Mouse (Mus musculus) v-Abl transformed pro-B cells (cell line): ENCODE measurements at regions not wholly inside any gene's neighbourhood (a gene's known extent, or its start where the extent isn't known, plus 50 kb on each side); places are given as distances from the start of the nearest gene placed in this dataset.

Experiments
- in situ Hi-C, 2 experiments: fragments of 400-800 bp; cut with MboI; formaldehyde crosslinking; loops; one replicate each; pipeline ENCODE4 v1.15.1; 2025; ENCODE audit not compliant: unreplicated experiment in 2 of 2

DNA sequence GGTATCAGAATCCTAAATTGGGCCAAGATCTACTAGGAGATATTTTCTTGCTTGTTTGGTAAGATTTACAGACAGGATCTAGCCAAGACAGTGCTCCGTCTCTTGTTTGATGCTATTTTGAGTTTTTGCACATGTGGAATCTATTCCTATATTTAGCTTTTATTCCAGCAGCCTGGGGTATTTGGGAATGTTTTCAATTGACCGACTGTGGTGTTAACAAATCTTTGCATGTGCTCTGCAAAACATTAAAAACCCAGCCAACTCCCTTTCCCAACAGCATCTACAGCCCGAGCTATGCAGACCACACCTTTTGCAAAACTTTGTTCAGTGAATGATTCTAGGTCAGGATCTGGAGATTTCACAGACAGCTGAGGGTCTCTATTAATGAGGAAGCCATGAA is 317.7 kb upstream of the Gm10131 start:
- in situ Hi-C loops: no loop called here

GRCm38 (mm10) chr8:34401571-34401970 is 290.0 kb upstream of the Gm10131 start:
- in situ Hi-C loops: no loop called here

DNA sequence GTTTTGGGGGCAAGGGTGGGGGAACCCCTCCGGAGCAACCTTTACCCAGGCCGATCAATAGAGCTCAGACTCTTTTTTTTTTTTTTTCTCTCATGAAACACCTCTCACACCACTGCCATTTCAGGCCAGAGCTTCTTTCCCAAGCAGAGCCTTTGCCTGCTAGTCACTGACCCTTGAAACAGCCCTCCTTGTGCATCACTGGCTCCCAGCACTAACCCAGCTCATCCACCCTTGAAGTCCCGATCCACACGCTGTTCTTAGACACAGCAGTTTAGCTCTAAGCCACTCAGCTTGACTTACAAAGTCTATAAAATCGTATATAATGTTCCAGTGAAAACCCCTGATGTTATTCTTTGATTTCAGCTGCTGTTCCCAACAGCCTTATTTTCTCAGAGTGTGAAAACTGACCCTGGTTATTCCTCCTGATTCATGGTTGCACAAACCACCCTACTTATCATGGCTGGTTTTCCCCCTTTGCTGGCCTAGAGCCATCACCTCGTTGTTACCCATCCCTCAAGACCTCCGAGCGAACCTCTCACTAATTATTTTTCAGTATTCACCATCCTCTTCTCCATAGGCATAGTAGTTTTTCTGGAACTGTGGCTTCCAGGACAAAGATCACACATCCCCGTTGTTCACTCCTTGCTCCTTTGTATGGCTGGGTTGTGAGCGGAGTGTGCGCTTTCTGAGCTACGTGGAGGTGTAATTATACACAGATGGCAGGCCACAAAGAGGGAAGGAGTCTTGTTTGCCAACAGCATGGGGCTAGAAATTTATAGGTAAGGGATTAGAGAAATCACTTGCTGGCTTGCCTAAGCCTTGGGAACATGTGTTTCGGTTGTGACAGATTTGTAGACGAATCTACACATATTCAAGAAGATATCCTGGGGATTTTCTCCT is 287.6 kb upstream of the Gm10131 start:
- in situ Hi-C loops: loop anchor here in 1 of 2 experiments (5.0 kb wide), 1 partner anchor 418 kb away; no protein-coding TSS in a partner anchor

DNA sequence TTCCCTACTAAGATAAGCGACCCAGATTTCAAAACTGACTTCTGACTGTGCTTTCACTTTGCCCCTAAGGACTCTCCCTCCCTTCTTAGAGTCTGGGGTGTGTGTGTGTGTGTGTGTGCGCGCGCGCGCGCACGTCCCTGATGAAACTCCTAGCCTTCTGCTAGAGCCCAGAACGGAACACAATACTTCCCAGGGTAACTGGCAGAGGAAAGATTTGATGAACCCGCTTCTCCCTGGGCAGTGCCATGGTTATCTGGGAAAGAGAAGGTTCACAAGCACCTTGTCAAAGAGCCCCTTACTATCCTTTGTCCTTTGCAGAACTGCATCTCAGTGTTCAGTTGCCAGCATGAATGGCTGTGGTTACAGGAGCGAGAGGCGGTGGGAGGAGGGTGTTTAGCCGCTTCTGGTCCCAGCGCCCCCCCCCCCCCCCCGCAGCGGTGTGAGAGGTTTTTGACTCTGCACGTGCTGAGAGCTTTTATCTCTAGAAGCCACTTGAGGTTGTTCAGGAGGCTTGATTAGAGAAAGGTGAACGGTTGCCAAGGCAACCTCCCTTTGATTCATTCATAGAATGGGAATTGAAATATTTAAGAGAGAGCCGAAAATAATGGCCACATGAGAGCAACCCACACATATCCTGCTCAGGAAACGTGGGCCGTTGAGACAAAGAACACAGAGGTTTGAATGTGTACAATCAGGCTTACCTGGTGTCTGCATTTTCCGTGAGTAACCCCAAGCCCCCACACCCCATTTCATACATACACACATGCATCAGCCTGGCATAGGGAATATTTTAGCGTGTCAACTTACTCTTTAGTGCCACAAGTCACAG is 286.3 kb upstream of the Gm10131 start:
- in situ Hi-C loops: loop anchor here in 1 of 2 experiments (5.0 kb wide), 1 partner anchor 420 kb away; no protein-coding TSS in a partner anchor

- in situ Hi-C loops: loop anchor here in 1 of 2 experiments (5.0 kb wide), 1 partner anchor 420 kb away; no protein-coding TSS in a partner anchor
Measured at GRCm38 (mm10) chr8:34397225-34397582, 285.7 kb upstream of the Gm10131 start.

GRCm38 (mm10) chr8:34392981-34393828 is 281.7 kb upstream of the Gm10131 start:
- in situ Hi-C loops: no loop called here

DNA sequence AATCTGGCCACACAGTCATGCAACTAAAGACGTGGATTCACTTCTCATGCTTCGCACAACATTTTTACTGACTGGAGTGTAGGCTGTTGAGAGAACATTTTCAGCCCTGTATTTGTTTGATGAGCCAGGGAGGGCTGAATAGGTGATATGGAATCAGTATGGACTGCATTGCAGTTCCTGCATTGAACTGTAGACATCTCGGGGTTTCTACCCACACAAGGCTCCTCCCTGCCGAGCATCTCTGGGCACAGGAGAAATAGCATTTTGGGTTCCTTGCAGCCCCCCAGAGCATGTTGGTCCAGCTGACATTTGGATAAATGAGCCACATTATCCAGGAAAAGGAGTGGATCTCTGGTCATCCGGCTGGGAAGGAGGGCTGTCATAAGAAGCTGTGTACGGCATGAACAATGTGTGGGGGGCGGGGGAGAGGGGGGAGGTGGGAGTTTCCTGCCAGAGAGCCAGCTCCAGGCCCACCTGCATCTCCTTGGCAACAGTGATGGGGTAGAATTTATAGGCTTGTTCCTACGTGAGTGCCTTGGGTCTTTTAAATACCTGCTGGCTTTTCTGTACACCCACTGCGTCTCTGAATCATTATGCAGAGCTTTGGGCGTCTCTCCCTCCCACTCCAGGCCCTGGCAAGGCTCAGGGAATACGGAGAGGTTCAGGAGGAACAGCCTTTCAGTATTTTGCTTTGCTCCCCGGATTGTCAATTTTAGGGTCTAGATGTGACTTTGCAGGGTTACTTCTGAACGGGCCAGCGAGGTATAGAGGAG is 280.9 kb upstream of the Gm10131 start:
- in situ Hi-C loops: no loop called here

GRCm38 (mm10) chr8:34385806-34386439 is 274.4 kb upstream of the Gm10131 start:
- in situ Hi-C loops: no loop called here

- in situ Hi-C loops: no loop called here
Measured at GRCm38 (mm10) chr8:34380615-34381014, 269.1 kb upstream of the Gm10131 start.

DNA sequence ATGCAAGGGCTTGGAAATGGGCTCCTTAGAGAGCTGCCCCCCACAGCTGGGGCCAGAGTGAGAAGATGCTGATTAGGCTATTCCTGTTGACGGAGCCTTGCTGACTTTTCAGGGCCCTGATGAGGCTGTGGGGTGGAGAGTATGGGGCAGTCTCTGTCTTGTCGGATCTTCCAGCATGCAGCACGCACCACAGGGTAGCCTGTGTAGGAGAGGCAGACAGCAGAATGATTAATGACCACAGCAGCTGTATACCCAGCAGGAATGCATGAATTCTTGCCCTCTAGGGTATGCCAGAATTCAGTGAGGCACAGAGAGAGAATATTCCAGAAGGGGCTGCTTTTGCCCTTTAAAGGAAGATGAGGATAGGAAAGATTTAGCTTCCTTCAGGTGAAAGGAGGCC is 265.6 kb upstream of the Gm10131 start:
- in situ Hi-C loops: no loop called here

- in situ Hi-C loops: no loop called here
Measured at GRCm38 (mm10) chr8:34374242-34374641, 262.7 kb upstream of the Gm10131 start.

- in situ Hi-C loops: no loop called here
Measured at GRCm38 (mm10) chr8:34372666-34372980, 261.1 kb upstream of the Gm10131 start.

DNA sequence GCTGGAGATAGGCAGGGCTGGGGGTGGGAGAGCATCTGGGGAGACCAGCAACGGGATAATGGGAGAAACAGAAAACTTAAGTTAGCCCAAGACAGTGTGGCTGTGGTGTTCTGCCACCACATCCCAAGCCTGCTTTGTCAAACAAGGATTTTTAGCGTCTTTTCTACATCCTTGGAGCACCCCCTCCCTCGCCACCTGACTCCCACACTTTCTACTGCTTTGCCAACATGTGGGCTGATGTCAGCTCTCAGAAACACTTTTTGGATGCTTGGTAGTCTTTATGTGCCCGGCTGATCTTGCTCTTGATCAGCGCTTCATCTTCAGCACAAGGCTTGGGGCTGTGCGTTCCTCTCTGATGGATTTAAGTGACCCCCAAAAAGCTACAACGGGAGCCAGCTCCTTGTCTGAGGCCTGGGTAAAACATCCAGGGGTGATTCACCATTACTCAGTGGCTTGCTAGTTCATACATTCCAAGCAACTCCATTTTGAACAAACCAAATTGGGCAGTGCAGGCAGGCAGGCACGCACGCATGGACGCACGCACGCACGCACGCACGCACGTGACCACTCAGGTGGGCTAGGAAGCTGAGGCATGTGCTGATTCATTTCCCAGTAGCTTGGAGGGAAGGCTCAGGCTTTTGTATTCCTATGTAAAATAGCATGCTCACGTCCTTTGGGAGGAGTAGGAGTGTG is 260.6 kb upstream of the Gm10131 start:
- in situ Hi-C loops: no loop called here

DNA sequence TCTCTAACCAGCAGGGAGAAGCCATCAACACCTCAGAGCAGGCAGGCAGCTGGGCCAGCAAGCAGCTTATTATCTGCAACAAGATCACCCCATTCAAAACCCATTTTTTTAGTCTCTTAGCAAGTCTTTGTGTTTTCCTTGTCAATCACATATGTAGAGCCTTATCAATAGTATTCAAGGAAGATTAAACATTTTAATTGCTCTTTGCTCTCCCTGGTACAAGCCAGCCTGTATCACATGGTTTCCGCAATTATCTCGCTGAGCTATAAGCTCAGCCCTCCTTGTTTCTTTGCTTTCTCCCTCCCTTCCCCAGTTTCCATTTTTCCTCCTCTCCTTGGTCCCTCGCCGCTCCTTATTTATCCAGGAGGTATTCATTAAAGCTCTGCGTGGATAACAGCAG is 259.9 kb upstream of the Gm10131 start:
- in situ Hi-C loops: no loop called here

GRCm38 (mm10) chr8:34368556-34368955 is 257.0 kb upstream of the Gm10131 start:
- in situ Hi-C loops: no loop called here

- in situ Hi-C loops: no loop called here
Measured at GRCm38 (mm10) chr8:34364446-34365035, 253.0 kb upstream of the Gm10131 start.

DNA sequence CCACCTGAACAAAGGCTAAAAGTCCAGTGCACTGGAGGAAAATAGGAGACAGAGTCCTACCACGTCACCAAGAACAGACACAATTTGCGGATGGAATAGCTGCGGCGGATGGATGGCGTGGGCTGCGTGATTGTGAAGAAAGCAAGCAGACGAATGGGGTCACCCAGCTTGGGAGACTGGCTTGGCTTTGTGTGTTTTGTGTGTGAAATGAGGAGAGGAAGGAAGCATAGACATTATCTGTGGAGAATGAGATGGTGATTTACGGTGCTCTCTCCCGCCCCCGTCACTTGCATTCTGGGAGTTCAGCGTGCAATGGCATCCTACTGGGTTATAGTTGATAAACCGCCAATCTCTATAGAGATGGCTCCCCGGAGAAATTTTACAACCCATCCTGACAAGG is 252.1 kb upstream of the Gm10131 start:
- in situ Hi-C loops: no loop called here

DNA sequence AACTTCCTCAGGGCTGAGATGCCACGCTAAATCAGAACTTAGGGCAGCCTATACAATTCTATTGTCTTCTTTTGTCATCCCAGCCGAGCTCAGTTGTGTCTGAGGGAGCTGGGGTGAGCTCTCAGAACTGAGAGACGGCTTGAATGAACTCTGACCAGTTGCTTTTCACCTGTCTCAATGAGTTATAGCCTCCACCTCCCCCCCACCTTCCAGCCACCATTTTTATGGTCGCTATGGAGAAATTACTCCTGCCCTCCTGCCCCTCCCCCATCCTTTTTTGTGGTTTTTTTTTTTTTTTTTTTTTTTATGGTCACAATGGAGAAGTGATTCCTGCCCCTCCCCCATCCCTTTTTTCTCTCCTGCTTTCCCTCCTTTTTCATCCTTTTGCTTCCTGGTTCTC is 251.6 kb upstream of the Gm10131 start:
- in situ Hi-C loops: no loop called here

DNA sequence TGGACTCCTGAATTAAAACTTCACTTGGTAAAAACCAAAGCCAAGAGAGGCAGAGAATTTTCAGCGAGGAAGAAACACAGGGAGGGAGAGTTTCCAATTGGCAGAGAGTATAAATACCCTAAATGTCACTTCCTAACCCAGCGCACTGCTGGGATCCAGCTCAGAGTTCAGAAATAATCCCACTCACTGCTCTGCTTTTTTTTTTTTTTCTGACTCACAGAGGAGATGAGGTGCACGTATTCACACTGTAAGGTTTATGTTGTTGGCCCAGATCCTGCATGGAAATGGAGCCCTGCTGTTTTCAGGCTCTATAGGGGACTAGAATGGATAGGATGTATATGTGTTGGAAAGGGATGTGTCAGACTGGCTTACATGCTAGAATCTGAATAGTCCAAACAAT is 249.8 kb upstream of the Gm10131 start:
- in situ Hi-C loops: no loop called here
